Mouse (Mus musculus) lung, postnatal 14 days (tissue): ENCODE measurements around the gene Olfr131.
"Not testable (repeated sequence)": the region's sequence is repeated elsewhere in the genome, so short reads cannot be mapped to it uniquely, and the experiment has no call there.

Experiments used
- DNase-seq: peaks from one replicate; pipeline ENCODE4 v3.0.0; 2021

Olfr131 gene

DNA sequence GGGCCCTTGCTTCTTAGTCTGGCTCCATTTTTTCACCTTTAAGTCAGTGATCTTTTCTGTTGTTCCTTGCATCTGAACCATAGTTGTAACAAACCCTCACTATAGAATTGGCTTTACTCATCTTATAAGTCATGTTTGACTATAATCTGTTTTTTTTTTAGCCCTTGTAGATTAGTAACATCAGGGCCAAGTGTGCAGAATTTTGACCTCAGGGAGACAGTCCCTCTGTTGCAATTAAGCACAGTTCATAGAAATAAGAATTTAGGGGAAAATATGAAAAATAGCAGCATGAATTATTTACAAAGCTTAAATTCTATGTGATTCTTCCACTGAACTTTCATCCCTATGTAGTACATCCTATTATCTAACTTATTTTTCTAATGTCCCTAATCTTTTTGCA lies at the start of gene Olfr131:
Gene Olfr131 (minus strand): TSS at position 101 of the 400 bp plus-strand sequence.
- DNase-seq, result no peak

GRCm38 (mm10) chr17:38134426-38134825 lies 45.9 kb upstream of the Olfr131 start, which contains the start of gene Olfr132:
Gene Olfr132 (minus strand): TSS chr17:38134526.
- no peak for DNase-seq

GRCm38 (mm10) chr17:38125371-38125770 lies 36.9 kb upstream of the Olfr131 start:
- not testable (repeated sequence) for DNase-seq

DNA sequence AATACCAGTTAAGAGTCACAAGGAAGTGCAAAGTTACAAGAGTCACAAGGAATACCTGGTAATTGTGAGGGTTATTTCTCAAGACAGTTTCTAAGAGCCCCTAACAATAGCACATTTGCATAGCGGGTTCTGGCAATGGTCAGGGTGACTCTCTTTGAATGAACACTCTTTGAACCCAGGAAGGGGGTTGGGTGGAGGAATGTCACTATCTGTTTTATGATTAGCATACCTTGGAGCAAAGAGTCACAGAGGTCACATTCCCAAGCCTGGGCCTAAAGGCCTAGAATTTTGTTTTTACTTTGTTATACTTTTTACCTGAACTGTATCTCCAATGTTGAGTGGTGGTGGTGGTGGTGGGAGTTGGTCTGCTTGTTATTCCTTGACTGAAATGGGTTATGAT lies 35.7 kb upstream of the Olfr131 start:
- not testable (repeated sequence) for DNase-seq

GRCm38 (mm10) chr17:38082364-38082763 lies 6.1 kb downstream of the Olfr131 start:
- no peak for DNase-seq

DNA sequence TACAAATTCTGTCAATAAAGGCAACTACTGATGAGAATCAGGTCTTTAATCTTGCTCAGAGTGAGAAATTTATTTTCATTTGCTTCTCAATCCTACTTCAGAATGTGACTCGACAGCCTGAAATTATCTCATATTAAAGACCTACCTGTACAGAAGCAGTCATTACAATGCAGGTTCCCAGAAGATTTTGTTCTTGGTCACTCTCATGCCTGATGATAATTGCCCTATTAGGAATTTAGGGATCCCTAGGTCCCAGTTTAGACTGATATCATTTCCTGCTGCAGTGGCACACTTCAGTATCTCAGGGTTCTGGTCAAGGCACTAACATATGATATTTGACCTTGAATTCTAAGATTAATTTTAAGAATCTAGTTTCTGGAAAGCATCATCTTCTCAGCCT lies 24.9 kb downstream of the Olfr131 start, which contains the start of gene Olfr130:
Gene Olfr130 (plus strand): TSS at position 301 of the 400 bp plus-strand sequence.
- no peak for DNase-seq

- no peak for DNase-seq
Measured at GRCm38 (mm10) chr17:38059979-38060378, 28.5 kb downstream of the Olfr131 start, which contains the start of gene Olfr129. Gene Olfr129 (minus strand): TSS chr17:38060079.
